ENCODE assay signal across 8 mouse cellular contexts in the genomic region with DNA sequence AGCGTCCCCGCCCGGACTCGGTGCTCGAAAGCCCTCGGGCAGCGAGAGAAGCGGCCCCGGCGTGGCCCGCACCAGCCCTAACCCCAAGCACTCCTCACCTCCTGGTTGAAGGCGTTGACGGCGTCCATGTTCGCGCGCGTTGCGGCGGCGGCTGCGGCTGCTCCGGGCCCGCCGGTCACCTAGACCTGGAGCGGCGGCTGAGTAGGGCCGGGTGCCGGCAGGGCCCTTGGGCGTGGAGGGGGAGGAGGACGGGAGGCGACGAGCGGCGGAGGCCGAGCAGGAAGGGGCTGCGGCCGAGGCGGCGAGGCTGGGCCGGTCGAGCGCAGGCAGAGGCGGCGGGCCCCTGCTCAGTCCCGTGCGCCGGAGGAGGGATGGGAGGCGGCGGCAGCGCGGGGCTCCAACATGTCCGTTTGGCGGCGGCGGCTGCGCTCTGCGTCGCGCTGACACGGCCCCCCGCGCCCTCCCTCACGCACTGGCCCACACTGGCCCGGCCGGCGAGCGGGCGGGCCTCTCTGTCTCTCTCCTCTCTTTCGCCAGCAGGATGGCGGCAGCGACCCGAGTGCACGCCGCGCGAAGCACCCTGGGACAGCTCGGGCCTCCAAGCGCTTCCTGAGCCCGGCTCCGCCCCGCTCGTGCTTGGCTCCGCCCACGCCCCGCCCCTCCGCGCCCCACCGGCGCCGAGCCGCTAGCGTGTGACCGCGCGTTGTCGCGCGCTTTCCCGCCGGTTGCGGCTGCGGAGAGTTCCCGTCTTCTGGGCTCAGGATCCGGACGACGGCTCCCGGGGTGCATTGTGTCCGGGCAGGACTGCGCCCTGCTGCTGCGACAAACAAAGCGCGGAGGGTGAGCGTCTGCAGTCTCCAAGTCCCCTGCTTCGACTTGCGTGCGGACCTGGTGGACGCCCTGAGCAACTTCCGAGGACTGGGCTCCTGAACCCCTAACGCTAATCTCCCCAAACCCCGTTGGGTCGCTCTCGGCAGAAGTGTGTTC. TPM values are rescaled to one million over a fixed set of nuclear protein-coding genes. Genes with fewer than 3 reads are reported as not detected.
DNase-seq lines count a peak whose midpoint lies in the region; ATAC-seq and TF ChIP-seq lines count a peak whose summit lies in the region.

A gene (minus strand): TSS at position 599 of the 987 bp plus-strand sequence.

- TF ChIP-seq CTCF in heart, adult 2 months (IDR thresholded peaks at IDR 0.05), result peak; percentile 41

- peak; percentile 95 for DNase-seq in 3134 (ENCODE audit: extremely low read depth, insufficient read length, low spot score)
- peak; percentile 97 to 98 for DNase-seq in adrenal gland, postnatal 36 days
- peak; percentile 98 to 99 for DNase-seq in heart, adult 2 months
- DNase-seq in kidney, adult 8-10 months, result peak; percentile 95
- DNase-seq in spleen, postnatal 10 days (ENCODE audit: low spot score in 2 of 2), result peak; percentile 97 to 98

- H3K27me3 ChIP-seq in embryonic facial prominence, embryonic 13.5 days, result no peaks in the 10 kb centered on the region
- no peaks in the 10 kb centered on the region for H3K27me3 ChIP-seq in heart, adult 2 months (ENCODE audit: control insufficient read depth, insufficient read depth, low read length)
- no peaks in the 10 kb centered on the region for H3K27me3 ChIP-seq in limb, embryonic 13.5 days
- H3K27me3 ChIP-seq in midbrain, embryonic 16.5 days (ENCODE audit: control insufficient read depth, insufficient read depth, low read depth, low read length), result no peaks in the 10 kb centered on the region

- H3K4me1 ChIP-seq in embryonic facial prominence, embryonic 13.5 days, result peaks cover 38% of the 10 kb centered on the region
- peaks cover 16% of the 10 kb centered on the region for H3K4me1 ChIP-seq in heart, adult 2 months (ENCODE audit: control insufficient read depth, insufficient read depth, low read length)
- H3K4me1 ChIP-seq in limb, embryonic 13.5 days, result peaks cover 38% of the 10 kb centered on the region
- peaks cover 34% of the 10 kb centered on the region for H3K4me1 ChIP-seq in midbrain, embryonic 16.5 days (ENCODE audit: control insufficient read depth, insufficient read depth, low read length)

- no peaks in the 10 kb centered on the region for H3K36me3 ChIP-seq in embryonic facial prominence, embryonic 13.5 days
- peaks cover 16% of the 10 kb centered on the region for H3K36me3 ChIP-seq in heart, adult 2 months (ENCODE audit: control insufficient read depth, insufficient read depth, low read length)
- H3K36me3 ChIP-seq in limb, embryonic 13.5 days, result no peaks in the 10 kb centered on the region
- no peaks in the 10 kb centered on the region for H3K36me3 ChIP-seq in midbrain, embryonic 16.5 days (ENCODE audit: control insufficient read depth, insufficient read depth, low read length)

- under 1% methylated on average over 110 of the region's 123 CpGs for WGBS in embryonic facial prominence, embryonic 13.5 days
- WGBS in heart, adult 2 months, result under 1% methylated on average over 108 of the region's 123 CpGs
- under 1% methylated on average over 100 of the region's 123 CpGs for WGBS in limb, embryonic 13.5 days
- WGBS in midbrain, embryonic 16.5 days, result under 1% methylated on average over 84 of the region's 123 CpGs

- no peak for TF ChIP-seq EP300 in heart, adult 2 months (IDR thresholded peaks at IDR 0.05; ENCODE audit: insufficient read depth, low read depth, low read length)

- ATAC-seq in embryonic facial prominence, embryonic 13.5 days (ENCODE audit: insufficient number of reproducible peaks, insufficient read depth, low FRiP score, low TSS enrichment, low read depth), result peak; percentile 97
- peak; percentile 97 for ATAC-seq in limb, embryonic 13.5 days (ENCODE audit: low FRiP score, low read depth)
- peak; percentile 99 for ATAC-seq in midbrain, embryonic 16.5 days

- peak within 1 kb of the TSS; percentile 92 for H3K4me2 ChIP-seq in embryonic facial prominence, embryonic 13.5 days
- H3K4me2 ChIP-seq in limb, embryonic 13.5 days (replicated peaks), result peak within 1 kb of the TSS; percentile 92
- H3K4me2 ChIP-seq in midbrain, embryonic 16.5 days (ENCODE audit: low read length), result peak within 1 kb of the TSS; percentile 83

- peak within 1 kb of the TSS; percentile 95 for H3K27ac ChIP-seq in embryonic facial prominence, embryonic 13.5 days
- H3K27ac ChIP-seq in heart, adult 2 months, result peak within 1 kb of the TSS; percentile 88
- H3K27ac ChIP-seq in limb, embryonic 13.5 days, result peak within 1 kb of the TSS; percentile 92
- peak within 1 kb of the TSS; percentile 93 for H3K27ac ChIP-seq in midbrain, embryonic 16.5 days (ENCODE audit: low read length)

- peak within 1 kb of the TSS; percentile 100 for H3K4me3 ChIP-seq in embryonic facial prominence, embryonic 13.5 days
- H3K4me3 ChIP-seq in heart, adult 2 months, result peak within 1 kb of the TSS; percentile 98
- H3K4me3 ChIP-seq in limb, embryonic 13.5 days, result peak within 1 kb of the TSS; percentile 98
- peak within 1 kb of the TSS; percentile 100 for H3K4me3 ChIP-seq in midbrain, embryonic 16.5 days (ENCODE audit: low read depth, low read length)

- no peaks in the 10 kb centered on the region for H3K9me3 ChIP-seq in embryonic facial prominence, embryonic 13.5 days
- H3K9me3 ChIP-seq in limb, embryonic 13.5 days, result no peaks in the 10 kb centered on the region
- no peaks in the 10 kb centered on the region for H3K9me3 ChIP-seq in midbrain, embryonic 16.5 days (replicated peaks; ENCODE audit: control insufficient read depth, low read length, poor library complexity, severe bottlenecking)

- peak; percentile 78 for TF ChIP-seq POLR2A in heart, adult 2 months (IDR thresholded peaks at IDR 0.05; ENCODE audit: insufficient read depth, low read depth, low read length)

- peak within 1 kb of the TSS; percentile 95 for H3K9ac ChIP-seq in embryonic facial prominence, embryonic 13.5 days
- peak within 1 kb of the TSS; percentile 99 for H3K9ac ChIP-seq in heart, adult 2 months (ENCODE audit: low read depth, low read length)
- peak within 1 kb of the TSS; percentile 99 for H3K9ac ChIP-seq in limb, embryonic 13.5 days
- peak within 1 kb of the TSS; percentile 97 for H3K9ac ChIP-seq in midbrain, embryonic 16.5 days (ENCODE audit: low read depth, low read length)

- H3K79me2 ChIP-seq in heart, adult 2 months (replicated peaks; ENCODE audit: control insufficient read depth, insufficient read depth, low read length), result peaks cover 8% of the 10 kb centered on the region

- intact Hi-C loops in heart, adult 2 months (cut with DNase I), result loop anchor here (2.0 to 5.0 kb wide), 2 partner anchors 63 to 87 kb away; a partner anchor contains a TSS

RNA-seq across cellular contexts. Expression of the gene that starts here (rescaled TPM):
- total RNA-seq in adrenal gland, postnatal 36 days (2021), result 10 to 100 TPM; 38.3 to 46.0 TPM
- polyA plus RNA-seq in embryonic facial prominence, embryonic 13.5 days (2015; fragmentation: Nextera tagmentation; extraction: Ambion mirVana), result 29.7 and 33.6 TPM in 2 replicates
- total RNA-seq in heart, adult 2 months (2021), result 10 to 100 TPM; 17.8 to 18.8 TPM
- polyA plus RNA-seq in heart, adult 2 months (2012; rRNA removed), result 19.9 and 20.1 TPM in 2 replicates
- 27.3 and 28.5 TPM in 2 replicates for polyA plus RNA-seq in limb, embryonic 13.5 days (2015; fragmentation: Nextera tagmentation; extraction: Ambion mirVana)
- polyA plus RNA-seq in midbrain, embryonic 16.5 days (2015; fragmentation: Nextera tagmentation; extraction: Ambion mirVana), result 22.6 and 26.6 TPM in 2 replicates

Comparison
In these comparisons a context has a peak if more than half of its experiments do, and no peak if none do; other contexts are left out.
1. Peak in every context shown above with its lines: DNase-seq, ATAC-seq, H3K4me3 ChIP-seq and H3K27ac ChIP-seq.